Mouse (Mus musculus) stomach, embryonic 14.5 days (tissue): ENCODE measurements around the gene Myo3b. TPM values are rescaled to one million over a fixed set of nuclear protein-coding genes. Genes with fewer than 3 reads are reported as not detected.

ENCODE experiments used
- ATAC-seq: fragments of 200-750 bp; cut with Nextera tagmentation; 2 replicates; pipeline ENCODE4 v1.8.0; 2017; ENCODE audit warnings: low read depth, moderate TSS enrichment; ENCODE audit not compliant: insufficient number of reproducible peaks, insufficient read depth, low FRiP score
- H3K27ac ChIP-seq: fragments of 300-500 bp; sonication (generic); 2 replicates; pipeline ENCODE4 v1.5.1; 2014; ENCODE audit warnings: mild to moderate bottlenecking, low read length, moderate library complexity, mixed read lengths
- H3K27me3 ChIP-seq: fragments of 300-500 bp; sonication (generic); 2 replicates; pipeline ENCODE4 v1.6.1; 2014; ENCODE audit warnings: low read length, control low read depth, mixed read lengths; ENCODE audit not compliant: control insufficient read depth, insufficient read depth
- H3K36me3 ChIP-seq: fragments of 300-500 bp; sonication (generic); 2 replicates; pipeline ENCODE4 v1.6.1; 2014; ENCODE audit warnings: mild to moderate bottlenecking, control low read depth, low read length, moderate library complexity, mixed read lengths; ENCODE audit not compliant: control insufficient read depth, insufficient read depth
- H3K4me1 ChIP-seq: fragments of 300-500 bp; sonication (generic); 2 replicates; pipeline ENCODE4 v1.6.1; 2014; ENCODE audit warnings: low read length, control low read depth, mixed read lengths; ENCODE audit not compliant: control insufficient read depth, insufficient read depth
- H3K4me2 ChIP-seq: fragments of 300-500 bp; sonication (generic); replicated peaks from 2 replicates; pipeline ENCODE4 v1.6.1; 2014; ENCODE audit warnings: low read depth, low read length, control low read depth
- H3K4me3 ChIP-seq: fragments of 300-500 bp; sonication (generic); 2 replicates; pipeline ENCODE4 v1.5.1; 2014; ENCODE audit warnings: low read depth, low read length, control low read depth
- H3K9ac ChIP-seq: fragments of 300-500 bp; sonication (generic); replicated peaks from 2 replicates; pipeline ENCODE4 v1.6.1; 2014; ENCODE audit warnings: low read depth, mild to moderate bottlenecking, control low read depth, low read length, moderate library complexity, mixed read lengths
- H3K9me3 ChIP-seq: fragments of 300-500 bp; sonication (generic); 2 replicates; pipeline ENCODE4 v1.6.1; 2016; ENCODE audit warnings: low read depth, low read length, control low read depth; ENCODE audit not compliant: control insufficient read depth
- WGBS: fragments of 180-500 bp; shearing (Covaris S2); extraction: QIAGEN DNeasy Blood & Tissue Kit; methylation state at CpG from one replicate; pipeline ENCODE4 v1.1.7; 2014; 5-methylcytosine and 5-hydroxymethylcytosine counted together
- polyA plus RNA-seq: library from polyadenylated mRNA; unstranded; fragments of >200 nt; fragmentation: Nextera tagmentation; extraction: Ambion mirVana; gene quantifications from 2 replicates; pipeline ENCODE4 v1.2.1, GENCODE M21; 2014

Gene Myo3b
- polyA plus RNA-seq, 1 experiment from 2014 or later = 0.43 TPM

DNA sequence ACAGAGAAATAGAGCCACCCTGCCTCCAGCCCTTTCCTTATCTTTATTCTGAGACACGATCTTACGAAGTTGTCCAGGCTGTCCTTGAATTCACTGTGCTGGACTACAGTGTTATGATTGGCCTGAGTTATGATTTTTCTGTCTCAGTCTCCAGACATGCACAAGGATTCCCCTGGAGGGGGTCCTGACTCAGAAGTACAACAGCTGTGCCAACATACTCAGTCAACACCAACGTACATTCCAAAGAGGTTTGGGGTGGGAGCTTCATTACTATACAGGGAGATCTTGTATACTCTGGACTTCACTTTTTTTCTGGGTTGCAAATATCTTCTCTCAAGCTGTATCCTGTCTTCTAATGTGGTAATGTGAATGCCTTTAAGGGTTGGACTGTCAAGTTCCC, 113.0 kb downstream of the Myo3b start:
- 62% methylated on average over 3 of the region's 3 CpGs for WGBS
- Histone ChIP-seq H3K4me2 (no peak overlapping the region), H3K9ac (no peak overlapping the region), H3K36me3 (no peaks in the 10 kb centered on the region), H3K4me1 (no peaks in the 10 kb centered on the region), H3K9me3 (no peaks in the 10 kb centered on the region), H3K27me3 (no peaks in the 10 kb centered on the region), H3K27ac (no peak overlapping the region), H3K4me3 (no peak overlapping the region)
- no peak for ATAC-seq

DNA sequence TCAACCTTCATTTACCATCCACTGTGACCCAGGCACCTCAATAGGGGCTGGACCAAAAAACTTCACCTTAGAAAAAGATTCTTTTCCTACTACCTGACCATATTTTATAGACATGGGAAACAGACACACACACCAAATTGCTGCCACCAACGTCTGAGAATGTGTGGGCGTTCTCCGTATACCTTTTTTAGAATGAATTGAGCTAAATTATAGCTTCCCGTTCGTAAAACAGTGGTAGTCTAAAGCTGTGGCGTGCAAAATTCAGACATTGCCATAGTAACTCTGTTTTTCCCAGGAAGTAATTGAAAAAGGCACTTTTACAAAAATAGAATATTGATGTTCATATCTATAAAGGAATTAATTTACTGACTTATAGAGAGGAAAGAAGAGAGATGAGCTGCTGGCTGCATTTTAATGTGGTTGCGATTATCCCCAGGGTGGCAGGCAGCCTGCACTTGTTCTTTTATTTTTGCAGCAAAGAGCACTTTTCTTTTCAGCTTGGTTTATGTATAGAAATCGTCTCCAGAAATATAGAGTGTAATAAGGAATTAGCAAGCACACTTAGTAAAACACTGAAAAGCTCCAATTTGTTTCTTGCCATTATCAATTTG, 116.4 kb downstream of the Myo3b start:
- no peak for ATAC-seq
- Histone ChIP-seq H3K27me3 (no peaks in the 10 kb centered on the region), H3K9me3 (no peaks in the 10 kb centered on the region), H3K4me2 (no peak overlapping the region), H3K36me3 (no peaks in the 10 kb centered on the region), H3K27ac (no peak overlapping the region), H3K4me1 (no peaks in the 10 kb centered on the region), H3K9ac (no peak overlapping the region), H3K4me3 (no peak overlapping the region)
- 82% methylated on average over 8 of the region's 8 CpGs for WGBS

DNA sequence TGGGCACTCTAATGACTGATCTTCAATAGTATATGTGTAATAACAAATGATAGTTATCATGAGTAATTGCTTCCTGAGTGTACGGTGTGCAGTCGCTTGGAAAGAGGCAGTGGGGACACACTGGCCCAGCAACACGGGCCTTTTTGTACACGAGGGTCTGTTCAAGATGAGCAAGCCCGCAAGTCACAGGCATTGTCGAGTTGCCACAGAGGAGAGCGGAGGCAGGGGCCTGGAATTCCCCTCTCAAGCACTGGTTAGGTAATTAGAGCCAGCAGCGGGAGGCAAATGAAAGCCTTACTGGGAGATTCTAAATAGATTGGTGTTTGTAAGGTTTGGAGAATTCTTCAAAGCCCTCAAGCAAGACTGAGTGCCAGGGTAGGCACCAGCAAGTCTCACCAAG, 120.6 kb downstream of the Myo3b start:
- H3K36me3 ChIP-seq = no peaks in the 10 kb centered on the region
- no peak overlapping the region for H3K27ac ChIP-seq
- no peak overlapping the region for H3K4me2 ChIP-seq
- no peaks in the 10 kb centered on the region for H3K9me3 ChIP-seq
- no peak for ATAC-seq
- H3K4me1 ChIP-seq = no peaks in the 10 kb centered on the region
- H3K9ac ChIP-seq = no peak overlapping the region
- 40% methylated on average over 8 of the region's 8 CpGs for WGBS
- no peaks in the 10 kb centered on the region for H3K27me3 ChIP-seq
- no peak overlapping the region for H3K4me3 ChIP-seq

DNA sequence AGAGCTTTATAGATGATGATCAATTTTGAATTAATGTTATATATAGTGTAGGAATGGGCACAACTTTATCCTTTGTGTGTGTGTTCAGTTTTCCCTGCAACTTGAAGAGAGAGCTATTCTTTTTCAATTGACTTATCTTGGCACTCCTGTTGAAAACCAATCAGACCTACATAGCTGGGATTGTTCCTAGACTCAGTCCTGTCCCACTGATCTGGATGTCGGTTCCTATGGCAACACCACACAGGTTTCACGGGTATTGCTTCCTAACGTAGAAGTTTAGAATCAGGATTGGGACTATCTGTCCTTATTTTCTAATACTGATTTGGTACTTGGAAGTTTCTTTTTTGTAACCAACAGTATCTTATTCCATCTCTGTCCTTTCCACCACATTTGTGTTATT, 127.3 kb downstream of the Myo3b start:
- Histone ChIP-seq H3K36me3 (no peaks in the 10 kb centered on the region), H3K27ac (no peak overlapping the region), H3K4me2 (no peak overlapping the region), H3K4me1 (no peaks in the 10 kb centered on the region), H3K9me3 (no peaks in the 10 kb centered on the region), H3K9ac (no peak overlapping the region), H3K4me3 (no peak overlapping the region), H3K27me3 (no peaks in the 10 kb centered on the region)
- no peak for ATAC-seq
- 74% methylated on average over 3 of the region's 3 CpGs for WGBS

- Histone ChIP-seq H3K4me3 (no peak overlapping the region), H3K36me3 (no peaks in the 10 kb centered on the region), H3K27me3 (no peaks in the 10 kb centered on the region), H3K4me1 (no peaks in the 10 kb centered on the region), H3K4me2 (no peak overlapping the region), H3K27ac (no peak overlapping the region), H3K9ac (no peak overlapping the region), H3K9me3 (no peaks in the 10 kb centered on the region)
- 67% methylated on average over 17 of the region's 17 CpGs for WGBS
- ATAC-seq = no peak
These were observed 129.3 kb downstream of the Myo3b start for GRCm38 (mm10) chr2:70167944-70168935.

DNA sequence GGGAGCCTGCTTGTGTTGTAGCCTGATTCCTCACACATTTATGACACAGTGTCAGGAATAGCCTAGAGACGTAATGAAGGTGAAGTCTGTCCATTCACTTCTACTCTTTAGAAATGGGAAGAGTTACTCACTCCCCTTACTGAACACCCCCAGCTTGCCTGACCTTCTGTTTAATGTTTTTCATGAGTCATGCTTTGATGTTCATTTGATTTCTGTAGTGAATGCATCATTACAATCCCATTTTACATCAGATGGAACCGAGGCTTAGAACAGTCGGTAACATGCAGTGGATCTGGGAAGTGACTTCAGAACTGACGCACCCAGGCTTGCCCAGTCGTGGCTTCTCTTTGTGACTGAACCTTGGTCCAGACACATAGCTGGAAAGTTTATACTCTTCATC, 131.5 kb downstream of the Myo3b start:
- 82% methylated on average over 5 of the region's 5 CpGs for WGBS

DNA sequence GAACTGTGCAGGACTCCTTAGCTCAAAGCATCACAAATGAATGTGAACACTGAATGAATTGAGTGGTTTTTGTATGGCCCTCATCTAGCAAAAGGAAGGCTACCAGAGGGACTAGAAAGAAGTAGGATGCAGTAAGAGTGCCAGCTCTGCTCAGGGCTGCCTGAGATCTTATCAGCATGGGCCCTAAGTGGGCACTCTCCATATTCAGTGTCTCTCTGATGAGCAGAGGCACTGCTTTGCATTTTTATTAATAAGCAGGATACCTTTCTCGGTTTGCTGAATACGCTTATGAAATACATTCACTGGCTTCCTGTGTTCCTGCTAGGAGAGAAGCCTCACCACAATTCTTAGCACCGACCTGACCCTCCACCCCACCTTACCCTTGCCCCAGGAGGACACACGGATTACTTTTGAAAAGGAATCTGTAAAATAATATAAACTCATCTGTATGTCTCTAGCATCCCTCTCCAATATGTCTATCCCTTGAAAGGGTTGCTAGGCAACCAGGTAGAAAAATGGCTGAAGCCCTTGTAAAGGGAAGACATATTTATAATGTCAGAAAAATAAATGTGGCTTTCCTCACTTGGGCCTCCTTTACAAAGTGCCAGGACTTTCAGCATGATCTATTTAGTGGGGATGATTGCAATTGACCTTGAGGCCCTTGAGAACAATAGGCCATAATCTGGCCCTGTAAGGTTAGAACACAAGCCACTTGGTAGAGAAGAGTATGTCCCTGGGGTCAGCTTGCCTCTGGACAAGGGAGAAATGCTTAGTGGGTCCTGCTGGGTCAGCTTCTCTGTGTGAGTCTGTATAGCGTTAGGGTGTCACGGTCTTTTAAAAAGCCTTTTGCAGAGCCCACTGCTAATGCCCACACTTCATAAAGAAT, 138.1 kb downstream of the Myo3b start:
- H3K36me3 ChIP-seq = no peaks in the 10 kb centered on the region
- H3K27ac ChIP-seq = no peak overlapping the region
- ATAC-seq = no peak
- H3K4me3 ChIP-seq = no peak overlapping the region
- H3K4me1 ChIP-seq = no peaks in the 10 kb centered on the region
- no peaks in the 10 kb centered on the region for H3K27me3 ChIP-seq
- no peak overlapping the region for H3K9ac ChIP-seq
- no peaks in the 10 kb centered on the region for H3K9me3 ChIP-seq
- 57% methylated on average over 6 of the region's 6 CpGs for WGBS
- no peak overlapping the region for H3K4me2 ChIP-seq

More for the DNA sequence above, 131.5 kb downstream of the Myo3b start:
- no peak overlapping the region for H3K9ac ChIP-seq
- H3K4me3 ChIP-seq = no peak overlapping the region
- H3K27ac ChIP-seq = no peak overlapping the region
- no peaks in the 10 kb centered on the region for H3K27me3 ChIP-seq
- ATAC-seq = no peak
- no peaks in the 10 kb centered on the region for H3K9me3 ChIP-seq
- H3K36me3 ChIP-seq = no peaks in the 10 kb centered on the region
- no peak overlapping the region for H3K4me2 ChIP-seq
- H3K4me1 ChIP-seq = no peaks in the 10 kb centered on the region

GRCm38 (mm10) chr2:70177709-70178030, 138.7 kb downstream of the Myo3b start:
- Histone ChIP-seq H3K4me3 (no peak overlapping the region), H3K9ac (no peak overlapping the region), H3K27me3 (no peaks in the 10 kb centered on the region), H3K4me1 (no peaks in the 10 kb centered on the region), H3K27ac (no peak overlapping the region), H3K9me3 (no peaks in the 10 kb centered on the region), H3K4me2 (no peak overlapping the region), H3K36me3 (no peaks in the 10 kb centered on the region)
- WGBS = 88% methylated on average over 5 of the region's 5 CpGs
- no peak for ATAC-seq
